Mouse (Mus musculus) forebrain, embryonic 12.5 days (tissue): Measurements from ENCODE around the gene Cetn3. TPM values are rescaled to one million over a fixed set of nuclear protein-coding genes. Genes with fewer than 3 reads are reported as not detected.

Experiments used
- ATAC-seq: fragments of 200-750 bp; cut with Nextera tagmentation; 2 replicates; pipeline ENCODE4 v1.8.0; 2017; ENCODE audit warnings: moderate TSS enrichment; ENCODE audit not compliant: low FRiP score
- H3K27ac ChIP-seq: fragments of 300-500 bp; sonication (generic); 2 replicates; pipeline ENCODE4 v1.5.1; 2016; ENCODE audit warnings: mild to moderate bottlenecking
- H3K27me3 ChIP-seq: fragments of 300-500 bp; sonication (generic); 2 replicates; pipeline ENCODE4 v1.6.1; 2016; ENCODE audit warnings: mild to moderate bottlenecking
- H3K36me3 ChIP-seq: fragments of 300-500 bp; sonication (generic); replicated peaks from 2 replicates; pipeline ENCODE4 v1.6.1; 2016; ENCODE audit warnings: mild to moderate bottlenecking
- H3K4me1 ChIP-seq: fragments of 300-500 bp; sonication (generic); 2 replicates; pipeline ENCODE4 v1.6.1; 2016
- H3K4me2 ChIP-seq: fragments of 300-500 bp; sonication (generic); 2 replicates; pipeline ENCODE4 v1.6.1; 2016; ENCODE audit warnings: mild to moderate bottlenecking, moderate library complexity
- H3K4me3 ChIP-seq: fragments of 300-500 bp; sonication (generic); replicated peaks from 2 replicates; pipeline ENCODE4 v1.5.1; 2016; ENCODE audit warnings: mild to moderate bottlenecking
- H3K9ac ChIP-seq: fragments of 300-500 bp; sonication (generic); 2 replicates; pipeline ENCODE4 v1.6.1; 2016; ENCODE audit warnings: mild to moderate bottlenecking
- H3K9me3 ChIP-seq: fragments of 300-500 bp; sonication (generic); 2 replicates; pipeline ENCODE4 v1.6.1; 2016
- WGBS: fragments of 180-500 bp; shearing (Covaris S2); methylation state at CpG from one replicate; pipeline ENCODE4 v1.1.7; 2016; 5-methylcytosine and 5-hydroxymethylcytosine counted together
- polyA plus RNA-seq: library from polyadenylated mRNA; unstranded; fragments of >200 nt; fragmentation: Nextera tagmentation; extraction: Ambion mirVana; gene quantifications from 2 replicates; pipeline ENCODE4 v1.2.1, GENCODE M21; 2016

Gene Cetn3
- 301 and 307 TPM in 2 replicates for polyA plus RNA-seq

DNA sequence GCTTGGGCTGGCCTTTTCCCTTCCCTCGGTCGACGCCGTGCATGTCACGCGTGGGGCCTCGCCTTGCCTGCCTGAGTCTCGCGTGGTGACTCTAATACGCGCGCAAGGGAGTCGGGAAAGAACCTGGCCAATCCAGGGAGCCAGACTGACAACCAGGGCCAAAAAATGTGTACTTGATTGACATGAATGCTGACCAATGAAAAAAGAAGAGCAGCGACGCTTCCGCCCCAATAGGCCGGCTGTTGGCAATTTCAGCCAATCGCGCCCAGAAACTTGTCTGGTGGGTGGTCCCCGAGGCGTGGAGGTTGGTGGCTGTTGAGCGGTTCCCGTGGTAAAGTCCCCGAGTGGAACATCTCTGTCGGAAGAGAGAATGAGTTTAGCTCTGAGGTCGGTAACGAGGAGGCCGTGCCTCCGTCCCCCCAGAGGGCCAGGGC is at the start of gene Cetn3:
Cetn3 (plus strand) TSS at position 107 of the 434 bp plus-strand sequence.
- H3K4me1 ChIP-seq: peaks cover 21% of the 10 kb centered on the region
- peak within 1 kb of the TSS; percentile 99 for H3K27ac ChIP-seq
- no peaks in the 10 kb centered on the region for H3K9me3 ChIP-seq
- peak within 1 kb of the TSS; percentile 70 for H3K4me3 ChIP-seq
- H3K36me3 ChIP-seq: peaks cover 4% of the 10 kb centered on the region; the same call in 1 of the 2 replicates
- peak within 1 kb of the TSS; percentile 80 for H3K9ac ChIP-seq
- peak within 1 kb of the TSS; percentile 55 for H3K4me2 ChIP-seq
- no peaks in the 10 kb centered on the region for H3K27me3 ChIP-seq
- ATAC-seq: peak; percentile 93
- 0% methylated on average over 29 of the region's 29 CpGs for WGBS

DNA sequence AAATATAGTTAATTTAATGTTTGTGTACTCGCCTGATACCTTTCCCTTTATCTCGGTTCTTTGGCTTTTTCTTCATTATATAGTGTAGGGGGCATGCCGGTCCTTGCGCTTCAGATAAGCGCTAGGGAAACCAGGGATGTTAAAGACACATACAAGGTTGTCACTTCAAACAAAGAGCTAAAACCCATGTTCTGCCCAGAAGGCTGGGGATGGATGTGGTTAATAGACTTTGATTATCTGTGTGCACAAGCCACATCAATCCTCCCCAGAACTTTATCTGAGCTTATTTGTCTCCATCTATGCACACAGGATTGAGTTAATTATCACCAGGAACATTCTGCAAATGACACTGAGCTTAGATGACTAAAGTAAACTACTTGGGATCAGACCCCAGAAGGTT is 46.3 kb upstream of the Cetn3 start:
- H3K9me3 ChIP-seq: no peaks in the 10 kb centered on the region
- no peak overlapping the region for H3K9ac ChIP-seq
- WGBS: 90% methylated on average over 5 of the region's 5 CpGs
- H3K36me3 ChIP-seq: no peaks in the 10 kb centered on the region
- H3K27me3 ChIP-seq: no peaks in the 10 kb centered on the region
- no peak for ATAC-seq
- H3K4me2 ChIP-seq: no peak overlapping the region
- no peak overlapping the region for H3K27ac ChIP-seq
- H3K4me3 ChIP-seq: no peak overlapping the region
- no peaks in the 10 kb centered on the region for H3K4me1 ChIP-seq

- Histone ChIP-seq H3K27ac (no peak overlapping the region), H3K27me3 (no peaks in the 10 kb centered on the region), H3K9me3 (no peaks in the 10 kb centered on the region), H3K4me3 (no peak overlapping the region), H3K36me3 (no peaks in the 10 kb centered on the region), H3K4me2 (no peak overlapping the region), H3K9ac (no peak overlapping the region), H3K4me1 (no peaks in the 10 kb centered on the region)
- no peak for ATAC-seq
- WGBS: 77% methylated on average over 3 of the region's 3 CpGs
Measured at GRCm38 (mm10) chr13:81740898-81741297, 42.0 kb upstream of the Cetn3 start.

DNA sequence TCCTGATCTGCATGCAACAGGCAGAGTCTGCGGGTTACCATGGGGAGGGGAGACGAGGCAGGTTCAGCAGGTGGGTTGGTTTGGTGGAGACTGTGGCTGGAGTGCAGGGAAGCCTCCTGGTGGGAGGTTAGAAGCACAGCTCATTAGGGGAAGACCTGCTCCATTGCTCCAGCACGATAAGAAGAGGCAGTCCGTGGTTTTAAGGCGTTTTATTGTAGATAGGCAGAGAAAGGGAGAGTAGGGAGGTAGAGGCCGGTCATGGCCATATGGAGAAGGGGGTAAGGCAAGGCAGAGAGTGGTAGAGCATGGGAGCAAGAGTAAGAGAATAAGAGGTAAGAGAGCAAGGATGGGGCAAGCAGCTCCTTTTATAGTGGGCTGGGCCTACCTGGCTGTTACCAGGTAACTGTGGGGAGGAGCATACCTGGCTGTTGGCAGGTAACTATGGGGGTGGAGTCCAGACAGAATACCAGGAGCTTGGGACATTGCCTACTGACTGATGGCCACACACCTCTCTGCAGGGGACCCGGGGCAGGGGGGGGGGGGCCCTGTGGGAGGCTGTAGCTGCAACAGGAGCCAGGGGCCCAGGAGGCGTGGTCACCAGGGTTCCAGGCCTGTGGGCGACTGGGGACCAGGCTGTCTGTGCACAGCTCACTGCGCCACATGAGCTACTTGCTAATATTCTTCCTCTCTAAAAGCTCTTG is 39.3 kb upstream of the Cetn3 start:
- 45% methylated on average over 10 of the region's 10 CpGs for WGBS
- no peak overlapping the region for H3K27ac ChIP-seq
- no peak overlapping the region for H3K9ac ChIP-seq
- no peaks in the 10 kb centered on the region for H3K27me3 ChIP-seq
- H3K9me3 ChIP-seq: no peaks in the 10 kb centered on the region
- no peaks in the 10 kb centered on the region for H3K36me3 ChIP-seq
- ATAC-seq: no peak
- no peak overlapping the region for H3K4me2 ChIP-seq
- no peaks in the 10 kb centered on the region for H3K4me1 ChIP-seq
- H3K4me3 ChIP-seq: no peak overlapping the region

GRCm38 (mm10) chr13:81744092-81744396 is 38.8 kb upstream of the Cetn3 start:
- 34% methylated on average over 2 of the region's 2 CpGs for WGBS
- Histone ChIP-seq H3K4me1 (no peaks in the 10 kb centered on the region), H3K27ac (no peak overlapping the region), H3K9ac (no peak overlapping the region), H3K36me3 (no peaks in the 10 kb centered on the region), H3K4me2 (no peak overlapping the region), H3K27me3 (no peaks in the 10 kb centered on the region), H3K4me3 (no peak overlapping the region), H3K9me3 (no peaks in the 10 kb centered on the region)
- no peak for ATAC-seq

GRCm38 (mm10) chr13:81754878-81755277 is 28.0 kb upstream of the Cetn3 start:
- no peak overlapping the region for H3K9ac ChIP-seq
- no peaks in the 10 kb centered on the region for H3K36me3 ChIP-seq
- no peak overlapping the region for H3K4me2 ChIP-seq
- no peak for ATAC-seq
- H3K9me3 ChIP-seq: no peaks in the 10 kb centered on the region
- H3K27me3 ChIP-seq: no peaks in the 10 kb centered on the region
- H3K4me1 ChIP-seq: no peaks in the 10 kb centered on the region
- H3K27ac ChIP-seq: no peak overlapping the region
- no peak overlapping the region for H3K4me3 ChIP-seq

GRCm38 (mm10) chr13:81755324-81755723 is 27.6 kb upstream of the Cetn3 start:
- no peak overlapping the region for H3K9ac ChIP-seq
- H3K4me2 ChIP-seq: no peak overlapping the region
- H3K9me3 ChIP-seq: no peaks in the 10 kb centered on the region
- no peaks in the 10 kb centered on the region for H3K4me1 ChIP-seq
- no peaks in the 10 kb centered on the region for H3K36me3 ChIP-seq
- ATAC-seq: no peak
- no peak overlapping the region for H3K4me3 ChIP-seq
- no peaks in the 10 kb centered on the region for H3K27me3 ChIP-seq
- WGBS: 89% methylated on average over 1 of the region's 1 CpGs
- H3K27ac ChIP-seq: no peak overlapping the region

- H3K36me3 ChIP-seq: no peaks in the 10 kb centered on the region
- H3K27ac ChIP-seq: no peak overlapping the region
- no peaks in the 10 kb centered on the region for H3K9me3 ChIP-seq
- H3K4me2 ChIP-seq: no peak overlapping the region
- 84% methylated on average over 5 of the region's 5 CpGs for WGBS
- no peak overlapping the region for H3K9ac ChIP-seq
- ATAC-seq: no peak
- no peaks in the 10 kb centered on the region for H3K4me1 ChIP-seq
- no peaks in the 10 kb centered on the region for H3K27me3 ChIP-seq
- no peak overlapping the region for H3K4me3 ChIP-seq
Measured at GRCm38 (mm10) chr13:81757058-81757660, 25.7 kb upstream of the Cetn3 start.

DNA sequence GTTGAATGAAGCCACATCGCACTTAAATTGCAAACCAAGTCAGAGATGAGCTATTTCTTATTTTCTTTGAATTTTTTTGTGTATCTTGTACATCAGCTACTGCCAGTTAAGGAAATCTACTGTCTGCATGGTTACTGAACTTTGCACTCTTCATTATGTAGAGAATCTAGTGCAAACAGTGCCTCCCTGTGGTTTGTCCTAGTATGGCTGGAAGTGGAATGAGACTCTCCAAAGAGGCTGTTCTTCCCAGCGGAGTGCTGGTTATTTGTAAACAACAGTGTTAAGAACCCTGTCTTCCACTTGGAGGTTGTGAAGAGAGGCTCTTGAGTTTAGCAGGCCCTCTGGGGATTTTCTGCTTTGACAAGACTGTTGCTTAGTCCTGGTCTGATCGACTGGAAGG is 22.5 kb upstream of the Cetn3 start:
- H3K9me3 ChIP-seq: no peaks in the 10 kb centered on the region
- H3K9ac ChIP-seq: no peak overlapping the region
- H3K4me2 ChIP-seq: no peak overlapping the region
- H3K36me3 ChIP-seq: no peaks in the 10 kb centered on the region
- peak; percentile 39 for ATAC-seq
- H3K27ac ChIP-seq: no peak overlapping the region
- H3K4me1 ChIP-seq: no peaks in the 10 kb centered on the region; the same call in 1 of the 2 replicates
- 37% methylated on average over 3 of the region's 3 CpGs for WGBS
- H3K27me3 ChIP-seq: 0 out of 2 replicates have a peak, but pooled peaks cover 10% of the 10 kb centered on the region
- H3K4me3 ChIP-seq: no peak overlapping the region

- ATAC-seq: 0 out of 2 replicates have a peak, but pooled peaks have one; percentile 52
- peak overlapping the region; percentile 11; the same call in 1 of the 2 replicates for H3K4me2 ChIP-seq
Measured at GRCm38 (mm10) chr13:81761566-81762186, 21.2 kb upstream of the Cetn3 start.

DNA sequence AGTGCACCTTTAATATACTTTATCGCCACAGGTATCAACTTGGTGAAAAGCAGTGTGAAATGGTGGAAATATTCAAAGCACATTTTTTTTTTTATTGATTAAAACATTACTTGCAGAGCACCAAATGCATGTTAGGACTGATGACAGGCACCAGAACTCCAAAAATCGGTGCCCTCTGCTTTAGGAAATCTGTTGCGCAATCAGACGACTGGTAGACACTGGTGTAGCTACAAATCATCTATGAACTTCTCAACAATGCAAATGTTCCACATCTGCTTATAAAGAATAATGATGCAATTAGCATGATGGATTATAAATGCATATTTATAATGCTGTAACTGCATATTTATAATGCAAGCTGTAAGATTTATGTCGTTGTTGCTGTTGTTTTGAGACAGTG is 18.7 kb upstream of the Cetn3 start:
- ATAC-seq: no peak
- H3K4me2 ChIP-seq: no peak overlapping the region
- WGBS: 88% methylated on average over 5 of the region's 5 CpGs
- no peaks in the 10 kb centered on the region for H3K36me3 ChIP-seq
- no peak overlapping the region for H3K27ac ChIP-seq
- H3K27me3 ChIP-seq: 0 out of 2 replicates have a peak, but pooled peaks cover 10% of the 10 kb centered on the region
- no peaks in the 10 kb centered on the region for H3K9me3 ChIP-seq
- no peaks in the 10 kb centered on the region; the same call in 1 of the 2 replicates for H3K4me1 ChIP-seq
- H3K9ac ChIP-seq: no peak overlapping the region
- H3K4me3 ChIP-seq: no peak overlapping the region

More at GRCm38 (mm10) chr13:81761566-81762186, 21.2 kb upstream of the Cetn3 start:
- H3K27me3 ChIP-seq: 0 out of 2 replicates have a peak, but pooled peaks cover 10% of the 10 kb centered on the region
- H3K9me3 ChIP-seq: no peaks in the 10 kb centered on the region
- H3K36me3 ChIP-seq: no peaks in the 10 kb centered on the region
- WGBS: 34% methylated on average over 14 of the region's 14 CpGs
- no peaks in the 10 kb centered on the region; the same call in 1 of the 2 replicates for H3K4me1 ChIP-seq
- no peak overlapping the region for H3K27ac ChIP-seq
- no peak overlapping the region for H3K4me3 ChIP-seq
- no peak overlapping the region for H3K9ac ChIP-seq

GRCm38 (mm10) chr13:81767038-81767659 is 15.7 kb upstream of the Cetn3 start:
- H3K4me1 ChIP-seq: no peaks in the 10 kb centered on the region; the same call in 1 of the 2 replicates
- no peak overlapping the region for H3K9ac ChIP-seq
- no peak overlapping the region for H3K4me2 ChIP-seq
- 0 out of 2 replicates have a peak, but pooled peaks cover 10% of the 10 kb centered on the region for H3K27me3 ChIP-seq
- WGBS: 81% methylated on average over 7 of the region's 7 CpGs
- peak; percentile 68 for ATAC-seq
- H3K27ac ChIP-seq: no peak overlapping the region
- H3K4me3 ChIP-seq: no peak overlapping the region
- H3K36me3 ChIP-seq: no peaks in the 10 kb centered on the region
- no peaks in the 10 kb centered on the region for H3K9me3 ChIP-seq
